Mouse (Mus musculus) gonadal fat pad, adult 2 months (tissue): ENCODE results near the gene Emc3. TPM values are rescaled to one million over a fixed set of nuclear protein-coding genes. Genes with fewer than 3 reads are reported as not detected.

Experiments used
- DNase-seq: peaks from one replicate; pipeline ENCODE4 v3.0.0-alpha.2; 2012; ENCODE audit warnings: low read depth
- polyA plus RNA-seq: library from polyadenylated mRNA; depleted of rRNA; stranded (reverse); fragments of >200 nt; gene quantifications from 2 replicates; pipeline ENCODE4 v1.2.3, GENCODE M21; 2012

Emc3 gene
- polyA plus RNA-seq, 1 experiment: 71.6 TPM

- DNase-seq: no peak
These were observed 36.3 kb downstream of the Emc3 start for GRCm38 (mm10) chr6:113495071-113495675.

GRCm38 (mm10) chr6:113494258-113494788 lies 37.1 kb downstream of the Emc3 start:
- no peak for DNase-seq

- DNase-seq: no peak
These were observed 39.2 kb downstream of the Emc3 start for GRCm38 (mm10) chr6:113492101-113492864.

- no peak for DNase-seq
These were observed 42.0 kb downstream of the Emc3 start for GRCm38 (mm10) chr6:113489410-113489809.

- no peak for DNase-seq
These were observed 44.3 kb downstream of the Emc3 start for GRCm38 (mm10) chr6:113487125-113487576.

GRCm38 (mm10) chr6:113483729-113484128 lies 47.7 kb downstream of the Emc3 start:
- no peak for DNase-seq

- no peak for DNase-seq
These were observed 48.3 kb downstream of the Emc3 start, which contains the start of gene Creld1 for GRCm38 (mm10) chr6:113483100-113483615. Creld1 (plus strand) TSS chr6:113483297.

GRCm38 (mm10) chr6:113482477-113483099 lies 48.9 kb downstream of the Emc3 start:
- DNase-seq: no peak

GRCm38 (mm10) chr6:113480555-113481373 lies 50.7 kb downstream of the Emc3 start:
- peak; percentile 99 for DNase-seq

- DNase-seq: no peak
These were observed 52.5 kb downstream of the Emc3 start for GRCm38 (mm10) chr6:113478906-113479305.

- DNase-seq: no peak
These were observed 54.1 kb downstream of the Emc3 start for GRCm38 (mm10) chr6:113477353-113477752.

- DNase-seq: no peak
These were observed 57.7 kb downstream of the Emc3 start for GRCm38 (mm10) chr6:113473715-113474114.

GRCm38 (mm10) chr6:113473246-113473645 lies 58.2 kb downstream of the Emc3 start:
- DNase-seq: no peak

- no peak for DNase-seq
These were observed 59.4 kb downstream of the Emc3 start for GRCm38 (mm10) chr6:113472061-113472460.

GRCm38 (mm10) chr6:113471297-113471936 lies 60.0 kb downstream of the Emc3 start, which contains the start of gene Il17rc:
Il17rc (plus strand) TSS chr6:113471427.
- no peak for DNase-seq

GRCm38 (mm10) chr6:113469432-113469831 lies 62.0 kb downstream of the Emc3 start:
- DNase-seq: no peak

- DNase-seq: no peak
These were observed 62.4 kb downstream of the Emc3 start for GRCm38 (mm10) chr6:113469021-113469420.

GRCm38 (mm10) chr6:113468512-113468911 lies 62.9 kb downstream of the Emc3 start:
- no peak for DNase-seq

GRCm38 (mm10) chr6:113465602-113466001 lies 65.8 kb downstream of the Emc3 start:
- DNase-seq: no peak
